Mouse (Mus musculus) urinary bladder, postnatal 4 days (tissue): ENCODE data around the gene Pgpep1.

Experiments
- DNase-seq, 2 experiments: peaks; one replicate each; pipeline ENCODE4 v3.0.0; 2021 to 2022; ENCODE audit warnings: low spot score in 2 of 2

Pgpep1 gene

DNA sequence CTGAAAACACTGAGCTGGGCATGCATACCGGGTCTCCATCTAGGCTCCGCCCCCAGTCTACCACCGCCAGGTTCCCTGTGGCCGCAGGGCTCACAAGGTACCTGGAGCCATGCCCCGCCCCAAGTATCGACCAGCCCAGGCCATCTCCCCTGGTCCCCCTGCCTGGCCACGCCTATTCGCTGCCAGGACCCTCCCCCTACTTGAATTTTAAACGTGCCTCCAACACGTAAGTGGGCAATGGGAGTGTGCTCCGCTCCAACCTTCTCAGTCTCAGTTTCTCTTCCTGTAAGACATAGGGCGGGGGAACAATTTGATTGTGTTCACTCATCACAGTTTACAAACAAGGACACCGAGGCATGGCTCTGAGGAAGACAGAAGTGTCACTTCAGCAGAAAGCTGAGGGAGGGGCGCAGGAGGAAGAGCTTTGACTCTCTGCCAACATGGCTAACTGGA, at the start of gene Pgpep1:
Gene Pgpep1, minus strand, starts transcription at position 116 of the 453 bp plus-strand sequence.
- DNase-seq: no peak

DNA sequence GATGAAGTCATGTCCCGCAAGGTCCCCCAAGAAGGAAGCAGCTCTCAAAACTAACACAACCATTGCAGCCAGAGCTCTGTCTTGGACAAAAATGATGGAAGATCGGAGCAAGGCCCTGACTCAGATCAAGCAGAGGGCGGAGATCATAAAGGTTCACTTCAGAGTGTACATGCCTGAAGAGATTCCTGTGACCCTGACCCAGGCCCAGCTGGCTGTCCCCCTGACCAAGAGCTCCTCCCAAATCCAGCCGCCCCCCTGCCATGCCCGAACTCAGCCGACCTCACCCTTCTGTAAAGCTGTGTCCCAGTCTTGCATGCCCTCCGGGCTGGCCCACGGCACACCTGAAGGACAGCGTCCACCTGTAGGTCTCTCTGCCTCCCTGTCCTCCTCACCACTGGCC, 49.6 kb upstream of the Pgpep1 start:
- no peak for DNase-seq

DNA sequence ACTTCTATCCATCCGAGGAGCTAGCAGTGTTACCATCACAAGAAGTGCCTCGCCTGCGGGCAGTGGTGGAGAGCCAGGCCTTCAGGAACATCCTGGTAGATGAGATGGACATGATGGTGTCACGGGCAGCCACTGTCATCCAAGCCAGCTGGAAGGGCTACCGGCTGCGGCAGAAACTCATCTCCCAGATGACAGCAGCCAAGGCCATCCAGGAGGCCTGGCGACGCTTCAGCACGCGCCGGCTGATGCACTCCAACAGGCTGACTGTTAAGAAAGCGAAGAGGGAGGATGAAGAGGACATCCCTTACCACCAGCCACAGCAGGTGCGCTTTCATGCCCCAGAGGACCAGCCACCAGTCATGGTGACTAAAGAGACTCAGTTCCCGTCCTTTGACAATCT, 48.1 kb upstream of the Pgpep1 start:
- DNase-seq: no peak

DNA sequence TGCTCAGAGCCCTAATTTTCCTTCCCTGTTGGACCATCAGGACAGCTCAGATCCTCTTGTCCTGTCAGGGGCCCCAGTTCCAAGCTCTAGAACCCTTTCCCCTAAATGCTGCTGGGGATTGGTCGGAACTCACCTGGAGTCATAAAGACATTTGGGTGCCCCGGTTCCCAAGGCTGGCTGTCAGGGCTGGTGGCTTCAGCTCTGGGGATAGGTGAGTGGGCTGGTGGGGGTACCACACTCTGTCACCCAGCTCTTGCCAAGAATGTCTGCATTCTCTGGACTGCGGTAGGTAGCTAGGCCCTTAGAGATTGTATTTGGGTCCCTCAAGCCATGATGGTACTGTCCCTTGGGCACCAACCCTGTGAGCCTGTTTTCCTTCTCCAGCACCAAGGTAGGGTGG, 43.1 kb upstream of the Pgpep1 start, which contains the start of gene Iqcn:
Gene Iqcn, plus strand, starts transcription at position 171 of the 400 bp plus-strand sequence.
- no peak for DNase-seq

DNA sequence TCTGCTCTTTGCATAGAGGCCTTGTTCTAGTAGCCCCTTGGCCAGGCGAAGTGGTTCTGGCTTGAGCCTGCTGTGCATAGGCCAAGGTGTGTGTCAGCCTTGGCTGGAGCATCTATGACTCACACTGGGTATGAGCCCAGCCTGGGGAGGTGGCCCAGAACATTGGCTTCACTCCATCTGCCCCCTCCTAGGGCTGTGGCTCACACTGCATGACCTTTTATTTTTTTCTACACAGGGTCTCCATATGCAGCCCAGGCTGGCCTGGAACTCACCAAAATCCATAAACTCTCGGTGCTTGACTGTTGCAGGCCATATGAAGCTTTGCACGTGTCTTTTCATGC, 42.6 kb upstream of the Pgpep1 start:
- DNase-seq: peak in 1 of 2 experiments; percentile 70

DNA sequence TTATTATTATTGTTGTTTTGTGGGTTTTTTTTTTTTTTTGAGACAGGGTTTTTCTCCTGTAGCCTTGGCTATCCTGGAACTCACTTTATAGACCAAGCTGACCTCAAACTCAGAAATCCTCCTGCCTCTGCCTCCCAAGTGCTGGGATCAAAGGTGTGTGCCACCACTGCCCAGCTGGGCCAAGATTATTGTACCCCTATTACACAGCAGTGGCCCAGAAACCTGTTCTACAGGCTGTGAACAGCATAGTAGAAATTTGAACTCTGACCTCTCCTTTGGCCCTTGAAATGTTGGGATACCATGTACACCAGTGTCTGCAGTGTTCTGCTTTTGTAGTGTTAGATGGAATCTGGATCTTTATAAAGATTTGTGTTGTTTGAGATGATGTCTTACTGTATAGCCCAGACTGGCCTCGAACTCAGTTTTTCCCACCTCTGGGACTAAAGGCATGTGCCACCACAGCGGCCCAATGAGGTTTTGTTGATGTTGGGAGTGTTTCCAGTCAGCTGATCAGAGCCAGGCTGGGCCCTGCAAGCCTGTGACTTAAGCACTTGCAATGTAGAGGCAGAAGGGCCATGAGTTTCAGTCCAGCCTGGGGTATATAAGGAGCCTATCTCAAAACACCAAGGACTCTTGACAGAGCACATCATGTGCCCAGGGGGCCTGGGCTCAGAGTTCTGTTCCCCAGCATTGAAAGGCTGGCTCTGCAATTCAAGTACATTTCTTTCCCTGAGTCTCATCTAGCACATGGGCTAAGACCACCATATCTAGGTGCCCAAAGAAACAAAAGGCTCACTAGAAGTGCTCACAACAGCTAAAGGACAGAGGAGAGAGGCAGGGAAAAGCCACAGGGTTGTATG, 42.0 kb upstream of the Pgpep1 start:
- DNase-seq: no peak

DNA sequence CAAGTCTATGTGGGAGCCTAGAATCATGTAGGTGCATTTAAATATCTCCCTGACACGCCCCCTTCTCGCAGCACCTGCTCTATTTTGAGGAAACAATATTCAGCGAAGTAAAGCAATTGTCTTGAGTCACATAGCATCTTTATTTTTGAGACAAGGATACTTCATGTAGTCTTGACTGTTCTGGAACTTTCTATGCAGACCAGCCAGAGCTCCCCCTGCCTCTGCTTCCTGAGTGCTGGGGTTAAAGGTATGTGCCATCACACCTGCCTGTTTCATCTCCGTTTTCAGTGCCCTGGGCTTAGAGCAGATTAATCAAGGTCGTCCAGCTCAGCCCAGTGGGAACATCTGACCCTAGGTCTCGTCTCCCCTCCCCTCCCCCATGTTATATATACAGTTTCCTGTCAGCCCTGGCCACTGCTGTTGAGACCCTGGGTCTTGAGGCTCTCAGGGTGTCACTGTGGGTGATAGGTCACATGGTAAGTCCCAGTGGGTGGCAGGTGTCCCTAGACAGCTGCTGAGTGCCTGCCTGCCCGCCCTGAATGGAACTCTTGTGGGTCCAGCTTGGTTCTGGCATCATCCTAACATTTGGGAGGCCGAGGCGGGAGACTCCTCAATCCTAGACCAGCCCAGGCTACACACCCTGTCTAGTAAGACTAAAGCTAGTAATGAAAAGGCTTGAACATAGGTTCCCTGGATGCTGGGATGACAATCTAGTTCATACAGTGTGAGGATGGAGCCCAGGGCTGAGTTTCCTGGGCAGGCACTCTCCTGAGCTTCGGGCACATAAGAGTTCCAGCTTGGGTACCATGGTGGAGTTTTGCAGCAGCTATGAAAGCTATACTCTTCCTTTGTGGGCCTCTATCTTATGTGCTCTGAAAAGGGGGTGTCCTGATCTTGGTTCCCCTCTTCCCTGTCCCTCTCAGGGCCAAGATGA, 41.1 kb upstream of the Pgpep1 start:
- no peak for DNase-seq

DNA sequence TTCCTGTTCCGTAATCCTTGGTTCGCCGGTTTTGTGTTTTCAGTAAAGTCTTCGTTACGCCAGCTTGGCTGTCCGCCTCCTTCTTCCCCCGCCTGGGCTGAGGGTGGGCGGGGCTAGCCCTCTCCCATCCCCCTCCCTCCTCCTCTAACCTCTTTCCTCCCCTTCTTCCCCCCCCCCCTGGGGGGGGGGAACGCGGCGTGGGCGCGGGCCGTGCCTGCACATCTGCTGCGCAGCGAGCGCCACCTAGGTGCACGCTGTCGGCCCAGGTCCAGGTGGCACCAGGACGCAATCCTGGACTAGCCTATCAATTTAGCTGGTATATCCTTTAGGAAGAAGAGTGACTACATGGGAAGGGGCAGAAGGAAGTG, 40.4 kb upstream of the Pgpep1 start:
- peak; percentile 87 to 90 for DNase-seq

DNA sequence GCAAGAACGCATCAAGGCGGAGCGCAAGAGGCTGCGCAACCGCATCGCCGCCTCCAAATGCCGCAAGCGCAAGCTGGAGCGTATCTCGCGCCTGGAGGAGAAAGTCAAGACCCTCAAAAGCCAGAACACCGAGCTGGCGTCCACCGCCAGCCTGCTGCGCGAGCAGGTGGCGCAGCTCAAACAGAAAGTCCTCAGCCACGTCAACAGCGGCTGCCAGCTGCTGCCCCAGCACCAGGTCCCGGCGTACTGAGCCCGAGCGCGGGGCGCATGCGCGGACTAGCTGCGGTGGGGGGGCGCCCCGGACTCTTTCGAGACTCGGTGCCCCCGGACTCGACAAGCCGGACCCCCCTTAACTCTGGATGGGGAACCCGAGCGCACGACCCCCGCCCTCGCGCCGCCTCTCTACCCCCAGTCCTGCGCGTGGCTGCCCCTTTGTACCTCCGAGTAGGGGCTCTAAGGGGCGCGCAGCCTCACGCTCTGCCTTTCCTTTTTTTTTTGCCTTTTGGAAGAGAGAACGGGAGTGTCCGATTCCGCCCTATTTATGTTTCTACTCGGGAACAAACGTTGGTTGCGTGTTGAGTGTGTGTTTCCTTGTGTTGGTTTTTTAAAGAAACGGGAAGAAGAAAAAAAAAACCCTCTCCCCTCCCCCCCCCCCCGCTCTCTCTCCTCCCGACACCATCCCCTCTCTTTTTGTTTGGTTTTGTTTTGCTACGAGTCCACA, 39.8 kb upstream of the Pgpep1 start:
- peak; percentile 79 to 80 for DNase-seq

DNA sequence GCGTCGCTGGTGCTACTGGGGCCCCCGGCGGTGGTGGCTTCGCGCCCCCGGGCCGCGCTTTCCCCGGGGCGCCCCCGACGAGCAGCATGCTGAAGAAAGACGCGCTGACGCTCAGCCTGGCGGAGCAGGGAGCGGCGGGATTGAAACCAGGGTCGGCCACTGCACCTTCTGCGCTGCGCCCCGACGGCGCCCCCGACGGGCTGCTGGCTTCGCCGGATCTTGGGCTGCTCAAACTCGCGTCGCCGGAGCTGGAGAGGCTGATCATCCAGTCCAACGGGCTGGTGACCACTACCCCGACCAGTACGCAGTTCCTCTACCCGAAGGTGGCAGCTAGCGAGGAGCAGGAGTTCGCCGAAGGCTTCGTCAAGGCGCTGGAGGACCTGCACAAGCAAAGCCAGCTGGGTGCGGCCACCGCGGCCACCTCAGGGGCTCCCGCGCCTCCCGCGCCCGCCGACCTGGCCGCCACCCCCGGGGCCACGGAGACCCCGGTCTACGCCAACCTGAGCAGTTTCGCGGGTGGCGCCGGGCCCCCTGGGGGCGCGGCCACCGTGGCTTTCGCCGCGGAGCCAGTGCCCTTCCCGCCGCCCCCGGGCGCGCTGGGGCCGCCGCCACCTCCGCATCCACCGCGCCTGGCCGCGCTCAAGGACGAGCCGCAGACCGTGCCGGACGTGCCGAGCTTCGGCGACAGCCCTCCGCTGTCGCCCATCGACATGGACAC, 39.1 kb upstream of the Pgpep1 start:
- no peak for DNase-seq

DNA sequence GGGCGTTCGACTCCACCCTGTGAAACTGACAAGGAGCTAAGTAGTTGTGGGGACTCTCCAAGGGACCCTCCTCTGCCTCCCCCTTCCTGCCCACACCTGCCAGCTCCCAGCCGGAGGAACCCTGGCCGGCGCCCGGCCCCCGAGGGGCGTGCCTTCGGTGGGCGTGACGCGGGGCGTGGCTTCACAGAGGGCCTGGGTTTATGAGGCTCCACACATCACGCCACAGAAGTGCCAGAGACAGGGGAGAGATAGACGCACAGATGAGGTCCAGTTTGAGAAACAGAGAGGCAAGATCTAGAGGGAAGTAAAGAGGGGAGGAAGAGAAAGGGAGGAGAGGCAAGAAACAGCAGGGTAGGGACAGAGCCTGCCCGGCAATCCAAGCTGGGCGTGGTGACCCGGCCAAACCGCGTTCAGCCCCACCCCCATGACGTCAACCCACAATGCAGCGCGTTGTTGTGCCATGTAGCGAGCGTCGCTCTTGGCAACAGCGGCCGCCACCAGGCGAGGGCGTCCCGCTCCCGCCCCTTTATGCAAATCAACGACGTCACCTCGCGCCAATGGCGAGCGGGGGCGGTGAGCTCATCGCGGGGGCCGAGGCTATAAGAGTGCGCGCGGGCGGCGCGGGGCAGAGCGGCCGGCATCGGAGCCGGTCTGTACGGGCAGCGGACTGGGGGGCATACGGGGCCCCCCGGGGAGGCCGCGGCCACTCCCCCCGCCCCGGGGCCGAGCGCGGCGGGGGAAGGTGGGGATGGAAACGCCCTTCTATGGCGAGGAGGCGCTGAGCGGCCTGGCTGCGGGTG, 38.3 kb upstream of the Pgpep1 start, which contains the start of gene Jund:
Gene Jund, plus strand, starts transcription at position 640 of the 800 bp plus-strand sequence.
- DNase-seq: peak; percentile 99 to 100

DNA sequence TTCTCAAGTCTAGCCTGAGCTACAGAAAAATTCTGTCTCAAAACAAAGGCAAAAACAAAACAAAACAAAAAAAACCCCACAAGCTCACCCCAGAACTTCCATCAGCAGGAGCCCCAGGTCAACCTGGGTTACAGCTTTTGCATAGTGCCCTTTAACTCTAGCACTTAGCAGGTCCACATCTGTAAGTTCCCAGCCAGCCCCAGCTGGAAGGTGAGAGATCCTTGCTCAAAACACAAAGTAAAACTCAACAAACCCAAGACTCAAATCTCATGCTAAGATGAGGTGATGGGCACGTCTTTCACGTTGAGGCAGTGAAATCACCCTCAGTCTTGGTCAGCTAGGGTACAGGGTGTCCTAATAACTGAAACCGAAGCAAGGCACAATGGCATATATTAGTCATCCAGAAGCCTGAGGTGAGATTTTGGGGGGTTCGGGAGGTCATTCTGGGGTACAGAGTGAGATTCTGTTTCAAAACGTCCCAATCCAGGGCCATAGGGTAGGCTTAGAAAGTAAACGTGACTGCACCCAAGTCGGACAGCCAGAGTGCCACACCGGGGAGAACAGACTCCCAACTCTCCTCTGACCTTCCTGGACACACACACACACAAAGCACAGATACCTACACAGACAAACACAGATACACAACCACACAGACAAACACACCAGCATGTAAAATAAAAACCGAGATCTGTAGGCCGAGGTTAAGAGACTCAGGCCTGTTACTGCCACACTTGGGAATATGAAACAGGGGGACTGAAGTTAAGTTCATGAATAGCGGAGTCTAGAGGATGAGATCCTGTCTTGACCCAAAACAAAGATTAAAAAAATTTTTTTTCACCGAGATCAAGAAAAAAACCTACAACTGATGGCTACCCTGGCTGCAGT, 37.4 kb upstream of the Pgpep1 start:
- DNase-seq: no peak

DNA sequence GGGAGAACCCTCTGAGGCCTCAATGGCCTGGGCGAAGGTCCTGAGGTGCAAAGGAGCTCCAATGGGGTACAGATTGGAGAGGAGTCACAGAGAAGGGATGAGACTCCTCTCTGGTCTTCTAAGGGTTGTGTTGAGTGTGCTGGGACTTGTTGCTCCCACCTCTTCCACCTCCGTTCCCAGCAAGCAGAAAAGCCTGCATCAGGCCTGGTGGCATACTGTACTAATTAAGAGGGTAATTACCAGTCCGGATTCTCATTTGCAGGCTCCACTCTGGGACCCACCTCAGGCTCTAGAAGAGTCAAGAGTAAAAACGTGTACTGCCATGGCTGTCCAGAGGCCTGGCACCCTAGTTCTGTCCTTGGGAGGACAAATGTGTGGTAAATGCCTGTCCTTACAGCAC, 36.8 kb upstream of the Pgpep1 start:
- no peak for DNase-seq

DNA sequence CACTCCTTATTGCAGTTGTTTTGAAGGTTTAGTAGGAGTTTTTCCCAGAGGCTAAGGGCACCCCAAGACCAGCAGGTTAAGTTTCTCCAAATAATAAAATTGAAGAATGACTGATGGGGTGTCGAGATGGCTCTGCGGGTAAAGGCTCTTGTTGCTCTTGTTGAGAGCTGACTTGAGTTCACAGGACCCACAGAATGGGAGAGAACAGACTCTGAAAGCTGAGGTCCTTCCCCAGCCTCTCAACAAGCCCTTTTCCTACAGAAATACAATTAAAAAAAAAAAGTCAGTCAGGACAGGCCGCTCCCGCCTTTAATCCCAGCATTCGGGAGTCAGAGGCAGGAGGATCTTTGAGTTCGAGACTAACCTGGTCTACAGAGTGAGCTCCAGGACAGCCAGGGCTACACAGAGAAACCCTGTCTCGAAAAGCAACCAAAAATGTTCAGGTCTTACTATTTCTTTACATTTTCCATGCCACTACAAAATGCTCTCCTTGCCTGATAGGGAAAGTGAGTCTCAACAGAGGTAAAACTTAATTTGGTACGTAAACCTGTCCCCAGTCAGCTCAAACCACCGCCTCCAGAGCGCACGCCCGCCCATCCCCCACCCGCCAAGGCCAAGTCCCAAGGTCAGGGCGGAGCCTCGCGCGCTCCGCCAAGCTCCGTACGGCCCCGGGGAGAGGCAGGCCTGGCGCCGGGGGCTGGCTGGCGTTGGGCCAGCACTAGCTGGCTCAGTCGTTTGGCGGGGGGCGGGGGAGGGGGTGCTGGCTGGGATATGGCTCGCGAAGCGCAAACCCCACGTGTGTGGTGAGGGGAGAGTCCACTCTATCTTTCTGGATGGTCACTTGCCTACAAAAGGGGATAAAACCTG, 36.1 kb upstream of the Pgpep1 start:
- DNase-seq: peak; percentile 76 to 77

DNA sequence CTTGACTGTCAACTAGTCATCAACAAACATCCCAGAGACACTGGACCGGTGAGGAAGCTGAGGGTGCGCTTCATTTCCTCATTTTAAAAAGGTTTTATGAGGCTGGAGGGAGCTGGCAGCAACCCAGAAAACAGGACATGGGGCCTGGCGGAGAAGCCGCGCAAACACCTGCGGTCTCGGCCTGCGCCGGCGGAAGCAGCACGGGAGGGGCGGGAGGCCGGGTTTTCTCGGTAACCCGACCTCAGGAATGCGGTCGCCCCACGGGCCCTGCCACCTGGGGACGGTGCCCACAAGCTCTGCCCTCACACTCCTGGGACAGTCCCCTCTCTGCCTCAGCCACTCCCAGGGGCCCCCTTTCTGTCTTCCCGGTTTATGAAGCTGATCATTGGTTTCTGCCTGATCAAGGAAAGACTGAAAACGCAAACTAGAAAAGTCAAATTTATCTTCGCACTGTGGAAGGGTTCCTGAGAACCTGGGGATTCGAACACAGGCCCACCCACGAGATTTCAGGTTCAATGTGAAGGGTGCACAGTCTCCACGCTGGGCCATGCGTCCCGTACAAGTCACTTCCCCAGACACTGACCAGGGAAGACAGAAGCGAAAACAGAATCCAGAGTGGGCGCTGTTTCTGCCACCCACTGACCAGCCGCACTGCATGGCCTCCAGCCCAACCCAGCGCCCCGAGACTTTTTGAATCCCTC, 35.3 kb upstream of the Pgpep1 start:
- peak in 1 of 2 experiments; percentile 61 for DNase-seq

DNA sequence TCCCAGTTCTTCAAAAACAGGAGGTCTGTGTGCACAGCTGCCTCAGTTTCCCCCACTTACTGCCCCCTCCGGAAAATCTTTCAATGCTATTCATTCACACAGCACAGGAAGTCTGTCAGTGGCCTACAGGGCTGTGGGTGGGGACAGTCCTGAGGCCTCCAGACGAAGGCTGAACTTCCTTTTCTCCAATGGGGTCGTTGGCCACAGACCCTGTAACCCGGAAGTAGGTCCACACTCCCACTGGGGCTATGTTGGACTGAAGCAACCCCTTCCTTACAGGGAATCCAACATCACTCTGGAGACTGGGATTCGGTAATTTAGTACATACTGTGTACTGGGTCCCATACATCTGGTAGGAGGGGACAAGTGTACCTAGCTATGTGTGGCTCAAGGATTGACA, 33.4 kb upstream of the Pgpep1 start:
- DNase-seq: no peak

DNA sequence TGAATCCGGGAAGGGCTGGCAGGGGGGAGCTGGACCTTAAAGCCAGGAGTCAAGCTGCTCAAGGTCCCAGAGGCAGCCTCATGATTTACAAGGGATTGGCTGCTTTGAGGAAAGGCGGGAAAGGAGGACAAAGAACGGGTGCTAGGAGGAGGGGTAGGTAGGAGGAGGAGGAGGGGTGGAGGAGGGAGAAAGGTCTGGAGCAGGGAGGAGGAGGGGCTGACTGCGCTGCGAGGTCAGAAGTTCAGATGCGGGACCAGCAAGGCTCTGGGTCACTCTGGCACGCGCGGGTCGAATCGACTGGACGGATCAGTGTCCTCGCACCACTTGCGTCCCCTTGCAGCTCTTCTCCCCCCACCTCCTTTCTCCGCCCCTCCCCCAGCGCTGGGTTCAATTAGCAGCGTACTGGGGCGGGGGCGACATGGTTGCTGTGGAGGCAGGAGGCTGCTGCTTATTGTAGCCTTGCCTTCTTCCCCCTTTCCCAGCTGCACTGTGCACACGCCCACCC, 31.6 kb upstream of the Pgpep1 start:
- no peak for DNase-seq

DNA sequence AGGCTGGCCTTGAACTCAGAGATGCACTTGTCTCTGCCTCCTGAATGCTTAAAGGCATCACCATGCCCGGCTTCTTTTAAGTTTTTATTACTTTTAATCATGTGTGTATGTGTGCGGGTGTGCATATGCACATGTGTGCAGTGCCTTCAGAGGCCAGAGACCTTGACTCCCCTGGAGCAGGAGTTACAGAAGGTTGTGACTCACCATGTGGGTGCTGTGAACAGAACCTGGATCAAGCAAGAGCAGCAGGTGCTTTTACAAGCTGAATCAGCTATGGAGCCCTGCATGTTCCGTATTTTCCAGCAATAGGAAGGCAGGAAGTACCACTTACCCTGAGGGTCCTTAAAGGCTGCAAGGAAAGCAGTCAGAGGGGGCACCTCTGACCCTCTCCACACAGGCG, 31.0 kb upstream of the Pgpep1 start:
- no peak for DNase-seq
